ENCODE assay signal across 18 mouse cellular contexts in the genomic region with DNA sequence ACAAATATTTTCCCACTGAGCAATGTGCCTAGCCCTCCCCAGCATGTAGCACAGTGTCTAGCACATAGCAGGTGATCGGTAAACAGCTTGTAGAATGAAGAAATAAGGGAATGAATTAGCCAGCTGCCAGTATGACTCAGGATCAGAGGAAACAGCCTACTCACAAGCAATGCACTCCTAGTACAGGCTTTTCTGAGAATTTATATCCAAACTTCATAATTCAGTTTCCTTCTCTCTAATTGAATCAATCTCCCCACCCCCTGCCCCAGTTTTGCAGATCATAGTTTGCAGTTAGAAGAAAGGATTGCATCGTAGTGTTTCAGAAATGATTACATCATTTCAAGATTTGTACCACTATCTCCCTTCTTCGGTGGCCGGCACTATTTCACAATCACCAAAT. TPM values are rescaled to one million over a fixed set of nuclear protein-coding genes. Genes with fewer than 3 reads are reported as not detected.
DNase-seq lines count a peak whose midpoint lies in the region; ATAC-seq and TF ChIP-seq lines count a peak whose summit lies in the region.
"Had no signal": no experiment of that assay in that cellular context is flagged by ENCODE, and none has a peak within 500 bp of the region (broad histone marks: within the 10 kb centered on the region; RNA-seq: fewer than 3 reads in every experiment).

No protein-coding gene starts in this region.

- DNase-seq in forebrain, postnatal 0 days, result no peak
- no peak for DNase-seq in forebrain, embryonic 10.5 days (ENCODE audit: extremely low spot score, low spot score)
- DNase-seq in left cerebral cortex, postnatal 25 days (ENCODE audit: low spot score in 2 of 2), result peak; percentile 10 to 29
- no peak for DNase-seq in left cerebral cortex, postnatal 4 days
- peak; percentile 25 for DNase-seq in 416B (ENCODE audit: low read depth)
- DNase-seq in fibroblast of lung, adult 2 months (ENCODE audit: low read depth), result peak; percentile 57
- DNase-seq in ovary, postnatal 36 days (ENCODE audit: low spot score), result no peak
- DNase-seq: adrenal gland, postnatal 14 days; B cell, adult 2 months; cerebellum, postnatal 10 days; embryo, embryonic 11 days; kidney, postnatal 10 days; lung, adult 2 months; right cerebral cortex, postnatal 25 days had no signal

- peak; percentile 23; the same call in 1 of the 2 replicates for ATAC-seq in forebrain, postnatal 0 days
- ATAC-seq in intestine, postnatal 0 days, result no peak
- ATAC-seq: intestine, embryonic 15.5 days had no signal

- H3K27ac ChIP-seq in forebrain, postnatal 0 days (ENCODE audit: low read depth, low read length), result no peak overlapping the region
- H3K27ac ChIP-seq in forebrain, embryonic 10.5 days, result no peak overlapping the region
- no peak overlapping the region for H3K27ac ChIP-seq in intestine, postnatal 0 days (ENCODE audit: low read depth, low read length)
- H3K27ac ChIP-seq: intestine, embryonic 15.5 days; left cerebral cortex, adult 2 months; limb, embryonic 15.5 days had no signal

- H3K36me3 ChIP-seq in forebrain, postnatal 0 days (ENCODE audit: insufficient read depth), result no peaks in the 10 kb centered on the region
- H3K36me3 ChIP-seq in forebrain, embryonic 10.5 days (replicated peaks), result no peaks in the 10 kb centered on the region
- H3K36me3 ChIP-seq in intestine, postnatal 0 days (ENCODE audit: control insufficient read depth, insufficient read depth), result no peaks in the 10 kb centered on the region
- H3K36me3 ChIP-seq: intestine, embryonic 15.5 days; limb, embryonic 15.5 days had no signal

- 77% methylated on average over 4 of the region's 4 CpGs for WGBS in forebrain, postnatal 0 days
- whole genome bisulfite sequencing in forebrain, embryonic 10.5 days, result 88% methylated on average over 4 of the region's 4 CpGs
- 35% methylated on average over 4 of the region's 4 CpGs for WGBS in intestine, postnatal 0 days

- no peak for TF ChIP-seq CTCF in forebrain, postnatal 0 days (IDR thresholded peaks at IDR 0.05; ENCODE audit: low read depth)
- no peak for TF ChIP-seq CTCF in intestine, postnatal 0 days (IDR thresholded peaks at IDR 0.05; ENCODE audit: low read depth)

- no peaks in the 10 kb centered on the region for H3K27me3 ChIP-seq in forebrain, postnatal 0 days (ENCODE audit: insufficient read depth, low read length)
- H3K27me3 ChIP-seq in forebrain, embryonic 10.5 days (ENCODE audit: poor library complexity, severe bottlenecking), result no peaks in the 10 kb centered on the region
- no peaks in the 10 kb centered on the region for H3K27me3 ChIP-seq in intestine, postnatal 0 days (replicated peaks; ENCODE audit: control insufficient read depth, insufficient read depth, low read length)
- H3K27me3 ChIP-seq: intestine, embryonic 15.5 days; limb, embryonic 15.5 days had no signal

- no peaks in the 10 kb centered on the region for H3K9me3 ChIP-seq in forebrain, postnatal 0 days (ENCODE audit: low read length)
- H3K9me3 ChIP-seq in forebrain, embryonic 10.5 days, result no peaks in the 10 kb centered on the region
- no peaks in the 10 kb centered on the region for H3K9me3 ChIP-seq in intestine, postnatal 0 days (ENCODE audit: control insufficient read depth)
- H3K9me3 ChIP-seq: intestine, embryonic 15.5 days; limb, embryonic 15.5 days had no signal

- no peak overlapping the region for H3K4me2 ChIP-seq in forebrain, postnatal 0 days (ENCODE audit: low read depth)
- no peak overlapping the region for H3K4me2 ChIP-seq in intestine, postnatal 0 days (replicated peaks; ENCODE audit: low read depth)
- H3K4me2 ChIP-seq: intestine, embryonic 15.5 days; limb, embryonic 15.5 days had no signal

- H3K4me1 ChIP-seq in forebrain, postnatal 0 days (ENCODE audit: insufficient read depth), result no peaks in the 10 kb centered on the region; the same call in 1 of the 2 replicates
- H3K4me1 ChIP-seq in forebrain, embryonic 10.5 days, result 0 out of 2 replicates have a peak, but pooled peaks cover under 1% of the 10 kb centered on the region
- no peaks in the 10 kb centered on the region for H3K4me1 ChIP-seq in intestine, postnatal 0 days (replicated peaks; ENCODE audit: control insufficient read depth, insufficient read depth, low read length)
- H3K4me1 ChIP-seq: intestine, embryonic 15.5 days had no signal

- no peak overlapping the region for H3K9ac ChIP-seq in forebrain, postnatal 0 days
- H3K9ac ChIP-seq in intestine, postnatal 0 days (ENCODE audit: low read depth, low read length), result no peak overlapping the region
- H3K9ac ChIP-seq: intestine, embryonic 15.5 days; limb, embryonic 15.5 days had no signal

- H3K4me3 ChIP-seq in forebrain, postnatal 0 days (ENCODE audit: low read depth, low read length), result no peak overlapping the region
- no peak overlapping the region for H3K4me3 ChIP-seq in forebrain, embryonic 10.5 days
- H3K4me3 ChIP-seq in intestine, postnatal 0 days (ENCODE audit: low read depth, low read length), result no peak overlapping the region
- H3K4me3 ChIP-seq: intestine, embryonic 15.5 days; left cerebral cortex, adult 2 months; limb, embryonic 15.5 days had no signal

- intact Hi-C loops in left cerebral cortex, postnatal 25 days (cut with DNase I), result no loop called here
- intact Hi-C loops in left cerebral cortex, postnatal 4 days (cut with DNase I), result no loop called here

RNA-seq across cellular contexts. Expression of a gene that starts 26.4 kb away (rescaled TPM):
- 7.6 and 18.2 TPM in 2 replicates for total RNA-seq in forebrain, postnatal 0 days (2014; rRNA removed)
- polyA plus RNA-seq in forebrain, postnatal 0 days (2015; fragmentation: Nextera tagmentation; extraction: Ambion mirVana), result 14.3 and 14.5 TPM in 2 replicates
- 33.2 and 33.7 TPM in 2 replicates for polyA plus RNA-seq in forebrain, embryonic 10.5 days (2016; fragmentation: Nextera tagmentation; extraction: Ambion mirVana)
- 10 to 100 TPM; 13.7 to 15.3 TPM for total RNA-seq in left cerebral cortex, postnatal 25 days (2021)
- 10 to 100 TPM; 35.6 to 37.3 TPM for total RNA-seq in left cerebral cortex, postnatal 4 days (2021)
- polyA plus RNA-seq in intestine, postnatal 0 days (2015; fragmentation: Nextera tagmentation; extraction: Ambion mirVana), result 243 and 271 TPM in 2 replicates

Comparison
In these comparisons a context has a peak if more than half of its experiments do, and no peak if none do; other contexts are left out.
1. DNase-seq: peak in left cerebral cortex, postnatal 25 days (2 of 2), 416B (single experiment) and fibroblast of lung, adult 2 months (single experiment); none in forebrain, postnatal 0 days (single experiment), forebrain, embryonic 10.5 days (single experiment), left cerebral cortex, postnatal 4 days (single experiment) and ovary, postnatal 36 days (single experiment).